Mouse (Mus musculus) heart, embryonic 11.5 days (tissue): ENCODE data around the gene Hspa1l. TPM values are rescaled to one million over a fixed set of nuclear protein-coding genes. Genes with fewer than 3 reads are reported as not detected.
"Not testable (repeated sequence)": the region's sequence is repeated elsewhere in the genome, so short reads cannot be mapped to it uniquely, and the experiment has no call there.

Experiments
- ATAC-seq: fragments of 200-750 bp; cut with Nextera tagmentation; replicated peaks from 2 replicates; pipeline ENCODE4 v1.8.0; 2017; ENCODE audit warnings: moderate library complexity; ENCODE audit not compliant: insufficient number of reproducible peaks, low FRiP score, low TSS enrichment
- H3K27ac ChIP-seq: fragments of 300-500 bp; sonication (generic); 2 replicates; pipeline ENCODE4 v1.5.1; 2014; ENCODE audit warnings: mild to moderate bottlenecking, low read depth, low read length
- H3K27me3 ChIP-seq: fragments of 300-500 bp; sonication (generic); 2 replicates; pipeline ENCODE4 v1.6.1; 2014; ENCODE audit warnings: mild to moderate bottlenecking, low read length, mixed read lengths; ENCODE audit not compliant: control insufficient read depth, insufficient read depth
- H3K36me3 ChIP-seq: fragments of 300-500 bp; sonication (generic); 2 replicates; pipeline ENCODE4 v1.6.1; 2014; ENCODE audit warnings: mild to moderate bottlenecking, low read length, moderate library complexity, mixed read lengths; ENCODE audit not compliant: control insufficient read depth, insufficient read depth
- H3K4me1 ChIP-seq: fragments of 300-500 bp; sonication (generic); 2 replicates; pipeline ENCODE4 v1.6.1; 2014; ENCODE audit warnings: low read length; ENCODE audit not compliant: control insufficient read depth, insufficient read depth
- H3K4me2 ChIP-seq: fragments of 300-500 bp; sonication (generic); 2 replicates; pipeline ENCODE4 v1.6.1; 2014; ENCODE audit warnings: mild to moderate bottlenecking, moderate library complexity
- H3K4me3 ChIP-seq: fragments of 300-500 bp; sonication (generic); 2 replicates; pipeline ENCODE4 v1.5.1; 2014; ENCODE audit warnings: low read depth, low read length
- H3K9ac ChIP-seq: fragments of 300-500 bp; sonication (generic); 2 replicates; pipeline ENCODE4 v1.6.1; 2014; ENCODE audit warnings: mild to moderate bottlenecking, low read depth, low read length, moderate library complexity
- H3K9me3 ChIP-seq: fragments of 300-500 bp; sonication (generic); replicated peaks from 2 replicates; pipeline ENCODE4 v1.6.1; 2016; ENCODE audit warnings: low read length; ENCODE audit not compliant: control insufficient read depth
- WGBS: fragments of 180-500 bp; shearing (Covaris S2); extraction: QIAGEN DNeasy Blood & Tissue Kit; methylation state at CpG from one replicate; pipeline ENCODE4 v1.1.7; 2014; ENCODE audit not compliant: insufficient replicate concordance; 5-methylcytosine and 5-hydroxymethylcytosine counted together
- polyA plus RNA-seq: library from polyadenylated mRNA; unstranded; fragments of >200 nt; fragmentation: Nextera tagmentation; extraction: Ambion mirVana; gene quantifications from 2 replicates; pipeline ENCODE4 v1.2.1, GENCODE M21; 2014

The Hspa1l gene
- 1.7 and 4.0 TPM in 2 replicates for polyA plus RNA-seq

GRCm38 (mm10) chr17:34972069-34972749 lies at the start of gene Hspa1l, which contains the start of gene Hspa1a:
TSS of gene Hspa1l (plus strand) at chr17:34972703.
TSS of gene Hspa1a (minus strand) at chr17:34972156.
- H3K27me3 ChIP-seq = peaks cover 24% of the 10 kb centered on the region
- peak within 1 kb of the TSS; percentile 45 for H3K4me3 ChIP-seq
- under 1% methylated on average over 25 of the region's 33 CpGs for WGBS
- ATAC-seq = peak; percentile 84
- not testable (repeated sequence) for H3K9me3 ChIP-seq, H3K36me3 ChIP-seq, H3K4me1 ChIP-seq
- peak within 1 kb of the TSS; percentile 81 for H3K27ac ChIP-seq
- peak within 1 kb of the TSS; percentile 86 for H3K4me2 ChIP-seq
- H3K9ac ChIP-seq = peak within 1 kb of the TSS; percentile 18

GRCm38 (mm10) chr17:34922939-34923338 lies 49.6 kb upstream of the Hspa1l start:
- Histone ChIP-seq H3K9me3 (no peaks in the 10 kb centered on the region), H3K4me3 (no peak overlapping the region), H3K27ac (no peak overlapping the region), H3K27me3 (no peaks in the 10 kb centered on the region), H3K4me2 (no peak overlapping the region), H3K4me1 (no peaks in the 10 kb centered on the region), H3K9ac (no peak overlapping the region), H3K36me3 (no peaks in the 10 kb centered on the region)
- no peak for ATAC-seq
- 43% methylated on average over 6 of the region's 6 CpGs for WGBS

- no peak overlapping the region for H3K4me2 ChIP-seq
- H3K27ac ChIP-seq = no peak overlapping the region
- 61% methylated on average over 5 of the region's 5 CpGs for WGBS
- H3K36me3 ChIP-seq = no peaks in the 10 kb centered on the region
- no peaks in the 10 kb centered on the region for H3K27me3 ChIP-seq
- H3K9ac ChIP-seq = no peak overlapping the region
- 0 out of 2 replicates have a peak, but pooled peaks cover 2% of the 10 kb centered on the region for H3K4me1 ChIP-seq
- H3K4me3 ChIP-seq = no peak overlapping the region
- ATAC-seq = no peak
- H3K9me3 ChIP-seq = no peaks in the 10 kb centered on the region
Observed at GRCm38 (mm10) chr17:34924258-34924657, 48.2 kb upstream of the Hspa1l start.

- H3K4me2 ChIP-seq = no peak overlapping the region
- WGBS = 84% methylated on average over 18 of the region's 18 CpGs
- H3K27ac ChIP-seq = no peak overlapping the region
- H3K9me3 ChIP-seq = no peaks in the 10 kb centered on the region
- ATAC-seq = no peak
- no peak overlapping the region for H3K4me3 ChIP-seq
- H3K9ac ChIP-seq = no peak overlapping the region
- H3K27me3 ChIP-seq = no peaks in the 10 kb centered on the region
- H3K36me3 ChIP-seq = no peaks in the 10 kb centered on the region
- H3K4me1 ChIP-seq = peaks cover 7% of the 10 kb centered on the region; the same call in 1 of the 2 replicates
Observed at GRCm38 (mm10) chr17:34927306-34928019, 45.0 kb upstream of the Hspa1l start.

- 32% methylated on average over 4 of the region's 4 CpGs for WGBS
- Histone ChIP-seq H3K4me3 (no peak overlapping the region), H3K4me1 (peaks cover 7% of the 10 kb centered on the region; the same call in 1 of the 2 replicates), H3K27ac (no peak overlapping the region), H3K27me3 (no peaks in the 10 kb centered on the region), H3K36me3 (0 out of 2 replicates have a peak, but pooled peaks cover 2% of the 10 kb centered on the region), H3K4me2 (no peak overlapping the region), H3K9ac (no peak overlapping the region), H3K9me3 (no peaks in the 10 kb centered on the region)
- ATAC-seq = no peak
Observed at GRCm38 (mm10) chr17:34928841-34929240, 43.7 kb upstream of the Hspa1l start.

- Histone ChIP-seq H3K9me3 (no peaks in the 10 kb centered on the region), H3K4me1 (peaks cover 7% of the 10 kb centered on the region; the same call in 1 of the 2 replicates), H3K36me3 (0 out of 2 replicates have a peak, but pooled peaks cover 4% of the 10 kb centered on the region), H3K27ac (no peak within 1 kb of the TSS), H3K4me3 (peak within 1 kb of the TSS; percentile 68), H3K27me3 (no peaks in the 10 kb centered on the region), H3K9ac (peak within 1 kb of the TSS; percentile 80), H3K4me2 (peak within 1 kb of the TSS; percentile 97)
- WGBS = 1% methylated on average over 38 of the region's 38 CpGs
- peak; percentile 92 for ATAC-seq
Observed at GRCm38 (mm10) chr17:34931061-34931734, 41.3 kb upstream of the Hspa1l start, which contains the start of gene Neu1. TSS of gene Neu1 (plus strand) at chr17:34931253.

GRCm38 (mm10) chr17:34931735-34932098 lies 40.8 kb upstream of the Hspa1l start:
- H3K27ac ChIP-seq = no peak overlapping the region
- peak overlapping the region; percentile 68 for H3K4me3 ChIP-seq
- peak overlapping the region; percentile 80 for H3K9ac ChIP-seq
- no peak; the same call in 1 of the 2 replicates for ATAC-seq
- 15% methylated on average over 14 of the region's 14 CpGs for WGBS
- peak overlapping the region; percentile 97 for H3K4me2 ChIP-seq
- no peaks in the 10 kb centered on the region for H3K9me3 ChIP-seq
- peaks cover 7% of the 10 kb centered on the region; the same call in 1 of the 2 replicates for H3K4me1 ChIP-seq
- no peaks in the 10 kb centered on the region for H3K27me3 ChIP-seq
- H3K36me3 ChIP-seq = 0 out of 2 replicates have a peak, but pooled peaks cover 4% of the 10 kb centered on the region

GRCm38 (mm10) chr17:34932287-34932686 lies 40.2 kb upstream of the Hspa1l start:
- H3K9me3 ChIP-seq = no peaks in the 10 kb centered on the region
- no peak overlapping the region for H3K27ac ChIP-seq
- H3K4me1 ChIP-seq = peaks cover 7% of the 10 kb centered on the region; the same call in 1 of the 2 replicates
- no peak for ATAC-seq
- WGBS = 88% methylated on average over 8 of the region's 8 CpGs
- 0 out of 2 replicates have a peak, but pooled peaks cover 4% of the 10 kb centered on the region for H3K36me3 ChIP-seq
- peak overlapping the region; percentile 68 for H3K4me3 ChIP-seq
- H3K9ac ChIP-seq = peak overlapping the region; percentile 80
- H3K27me3 ChIP-seq = no peaks in the 10 kb centered on the region
- peak overlapping the region; percentile 97 for H3K4me2 ChIP-seq
